ENCODE assay signal across 9 mouse cellular contexts in the genomic region with DNA sequence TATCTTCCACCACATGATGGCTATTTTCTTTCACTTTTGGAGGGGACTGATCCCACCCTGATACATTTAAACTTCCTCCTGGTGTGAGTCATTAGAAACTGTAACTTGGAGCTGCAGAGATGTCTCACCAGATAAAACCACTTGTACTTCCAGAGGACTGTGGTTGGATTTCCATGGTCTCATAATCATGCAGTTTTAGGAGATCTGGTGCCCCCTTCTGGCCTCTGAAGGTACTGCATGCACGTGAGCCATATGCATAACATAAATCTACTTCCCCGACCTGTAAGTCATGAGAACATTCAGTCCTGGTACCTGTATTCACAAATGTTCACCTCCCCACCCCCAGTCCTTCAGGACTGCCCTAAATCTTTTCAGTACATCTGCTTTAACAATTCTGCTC. TPM values are rescaled to one million over a fixed set of nuclear protein-coding genes. Genes with fewer than 3 reads are reported as not detected.
DNase-seq lines count a peak whose midpoint lies in the region; ATAC-seq lines count a peak whose summit lies in the region.
"Had no signal": no experiment of that assay in that cellular context is flagged by ENCODE, and none has a peak within 500 bp of the region (broad histone marks: within the 10 kb centered on the region; RNA-seq: fewer than 3 reads in every experiment).

No protein-coding gene starts in this region.

- intact Hi-C loops in left cerebral cortex, postnatal 4 days (cut with DNase I), result no loop called here
- intact Hi-C loops in left cerebral cortex, postnatal 10 days (cut with DNase I), result no loop called here

- peak; percentile 52; the same call in 1 of the 2 replicates for ATAC-seq in megakaryocyte, adult 5-6 weeks (ENCODE audit: poor library complexity, severe bottlenecking)

- DNase-seq in cerebellum, postnatal 10 days, result peak; percentile 55 to 61
- DNase-seq in cerebellum, adult 11-12 months, result no peak
- peak; percentile 54 for DNase-seq in left cerebral cortex, postnatal 4 days
- no peak for DNase-seq in left cerebral cortex, postnatal 10 days (ENCODE audit: extremely low spot score in 1 of 2, low spot score in 2 of 2)
- peak; percentile 39 for DNase-seq in c-Kit-positive CD71-positive TER-119-positive erythroid progenitor cells, embryonic 14.5 days (ENCODE audit: low spot score)
- no peak for DNase-seq in urinary bladder, adult 2 months (ENCODE audit: low spot score)
- DNase-seq in frontal cortex, postnatal 25 days (ENCODE audit: low spot score in 2 of 2), result no peak

RNA-seq across cellular contexts. Expression of a gene that starts 54.6 kb away (rescaled TPM):
- 1 to 10 TPM; 1.9 to 2.2 TPM for total RNA-seq in left cerebral cortex, postnatal 4 days (2021)
- total RNA-seq in left cerebral cortex, postnatal 10 days (2021), result 1 to 10 TPM; 1.1 to 1.3 TPM
- total RNA-seq in megakaryocyte, adult 5-6 weeks (2015), result 1.3 and 2.8 TPM in 2 replicates
- total RNA-seq in megakaryocyte, adult 5-6 weeks (2017), result 1.9 and 3.2 TPM in 2 replicates
- polyA plus RNA-seq in urinary bladder, adult 2 months (2012; rRNA removed), result 2.0 and 2.1 TPM in 2 replicates
- total RNA-seq: G1E had no signal
- polyA plus RNA-seq: G1E had no signal

Comparison
In these comparisons a context has a peak if more than half of its experiments do, and no peak if none do; other contexts are left out.
1. DNase-seq: peak in cerebellum, postnatal 10 days (2 of 2), left cerebral cortex, postnatal 4 days (single experiment) and c-Kit-positive CD71-positive TER-119-positive erythroid progenitor cells, embryonic 14.5 days (single experiment); none in cerebellum, adult 11-12 months (single experiment), left cerebral cortex, postnatal 10 days (0 of 2), urinary bladder, adult 2 months (single experiment) and frontal cortex, postnatal 25 days (0 of 2).